Mouse (Mus musculus) cerebellum, adult 2 months (tissue): Measurements from ENCODE around the gene Ndel1.

Source experiments
- CTCF ChIP-seq: fragments of 200-500 bp; IDR thresholded peaks from 2 replicates; pipeline ENCODE4 v1.5.1; 2011; ENCODE audit warnings: low read depth, mild to moderate bottlenecking, control low read depth, low read length, moderate library complexity, borderline replicate concordance; ENCODE audit not compliant: insufficient read depth
- POLR2A ChIP-seq: fragments of 200-500 bp; IDR thresholded peaks from 2 replicates; pipeline ENCODE4 v1.6.1; 2011; ENCODE audit warnings: low read length, control low read depth, borderline replicate concordance; ENCODE audit not compliant: insufficient read depth

- no peak for TF ChIP-seq POLR2A
- TF ChIP-seq CTCF: no peak
These were observed 27.1 kb upstream of the Ndel1 start for GRCm38 (mm10) chr11:68898790-68899189.
